Mouse (Mus musculus) lung, adult 2 months (tissue): ENCODE measurements at regions not wholly inside any gene's neighbourhood (a gene's known extent, or its start where the extent isn't known, plus 50 kb on each side); places are given as distances from the start of the nearest gene placed in this dataset.

Source experiments
- CTCF ChIP-seq: fragments of 200-500 bp; IDR thresholded peaks from 2 replicates; pipeline ENCODE4 v1.5.1; 2011; ENCODE audit warnings: mild to moderate bottlenecking, low read length, control low read depth; ENCODE audit not compliant: insufficient read depth
- POLR2A ChIP-seq: fragments of 200-500 bp; IDR thresholded peaks from 2 replicates; pipeline ENCODE4 v1.6.1; 2011; ENCODE audit warnings: low read depth, mild to moderate bottlenecking, control low read depth, low read length, borderline replicate concordance; ENCODE audit errors: extremely low read depth

DNA sequence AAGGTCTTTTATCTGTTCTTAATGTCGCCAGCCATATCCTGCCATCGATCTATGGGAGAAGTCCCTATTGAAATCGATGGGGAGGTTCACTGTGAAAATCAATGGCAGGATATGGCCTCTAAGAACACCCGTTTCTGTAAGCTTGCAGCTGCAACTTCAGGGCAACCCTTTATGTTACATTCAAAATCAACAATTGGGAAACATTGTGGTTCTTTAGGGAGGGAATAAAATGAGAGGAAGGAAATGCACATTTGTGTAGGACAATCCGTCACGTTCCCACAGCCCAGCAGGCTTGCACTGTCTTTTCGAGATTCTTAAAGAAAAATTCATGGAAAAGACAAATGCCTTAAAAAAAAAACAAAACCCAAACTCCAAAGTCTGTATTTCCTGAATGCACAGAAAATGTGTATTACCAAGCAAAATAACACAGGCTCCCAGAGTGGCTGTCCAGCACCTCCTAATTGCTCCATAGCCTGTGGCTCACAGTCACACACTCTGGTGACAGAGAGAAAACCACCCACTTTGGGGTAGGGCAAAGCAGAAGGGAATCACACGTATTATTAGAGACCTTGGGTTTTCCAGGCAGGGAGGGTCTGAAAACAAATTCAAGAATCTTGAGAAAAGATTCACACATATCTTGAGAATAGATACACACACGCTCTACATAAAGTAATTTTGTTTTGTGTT is 510.9 kb upstream of the Nrp1 start:
- TF ChIP-seq CTCF, result no peak
- no peak for TF ChIP-seq POLR2A
